Mouse (Mus musculus) liver, embryonic 16.5 days (tissue): ENCODE measurements around the gene Nags. TPM values are rescaled to one million over a fixed set of nuclear protein-coding genes. Genes with fewer than 3 reads are reported as not detected.

Source experiments
- ATAC-seq: fragments of 200-750 bp; cut with Nextera tagmentation; 2 replicates; pipeline ENCODE4 v1.8.0; 2017; ENCODE audit warnings: low read depth, mild to moderate bottlenecking, moderate number of reproducible peaks, moderate library complexity
- H3K27ac ChIP-seq: fragments of 300-500 bp; sonication (generic); 2 replicates; pipeline ENCODE4 v1.5.1; 2014; ENCODE audit warnings: mild to moderate bottlenecking, low read length
- H3K27me3 ChIP-seq: fragments of 300-500 bp; sonication (generic); 2 replicates; pipeline ENCODE4 v1.6.1; 2014; ENCODE audit warnings: low read depth, low read length, mixed read lengths; ENCODE audit not compliant: control insufficient read depth, insufficient read depth
- H3K36me3 ChIP-seq: fragments of 300-500 bp; sonication (generic); 2 replicates; pipeline ENCODE4 v1.6.1; 2014; ENCODE audit warnings: mild to moderate bottlenecking; ENCODE audit not compliant: control insufficient read depth, insufficient read depth
- H3K4me1 ChIP-seq: fragments of 300-500 bp; sonication (generic); 2 replicates; pipeline ENCODE4 v1.6.1; 2014; ENCODE audit warnings: low read depth, low read length, mixed read lengths; ENCODE audit not compliant: control insufficient read depth
- H3K4me2 ChIP-seq: fragments of 300-500 bp; sonication (generic); 2 replicates; pipeline ENCODE4 v1.6.1; 2014; ENCODE audit warnings: low read depth, low read length, mixed read lengths
- H3K4me3 ChIP-seq: fragments of 300-500 bp; sonication (generic); 2 replicates; pipeline ENCODE4 v1.5.1; 2014; ENCODE audit warnings: low read depth, mild to moderate bottlenecking, low read length
- H3K9ac ChIP-seq: fragments of 300-500 bp; sonication (generic); 2 replicates; pipeline ENCODE4 v1.6.1; 2014; ENCODE audit warnings: low read depth, low read length
- H3K9me3 ChIP-seq: fragments of 300-500 bp; sonication (generic); replicated peaks from 2 replicates; pipeline ENCODE4 v1.6.1; 2016; ENCODE audit warnings: low read length; ENCODE audit not compliant: control insufficient read depth
- WGBS: fragments of 180-500 bp; shearing (Covaris S2); extraction: QIAGEN DNeasy Blood & Tissue Kit; methylation state at CpG from one replicate; pipeline ENCODE4 v1.1.7; 2014; ENCODE audit not compliant: insufficient replicate concordance; 5-methylcytosine and 5-hydroxymethylcytosine counted together
- polyA plus RNA-seq: library from polyadenylated mRNA; unstranded; fragments of >200 nt; fragmentation: Nextera tagmentation; extraction: Ambion mirVana; gene quantifications from 2 replicates; pipeline ENCODE4 v1.2.1, GENCODE M21; 2015

Nags gene
- polyA plus RNA-seq, 1 experiment from 2014 or later: 19.0 TPM

DNA sequence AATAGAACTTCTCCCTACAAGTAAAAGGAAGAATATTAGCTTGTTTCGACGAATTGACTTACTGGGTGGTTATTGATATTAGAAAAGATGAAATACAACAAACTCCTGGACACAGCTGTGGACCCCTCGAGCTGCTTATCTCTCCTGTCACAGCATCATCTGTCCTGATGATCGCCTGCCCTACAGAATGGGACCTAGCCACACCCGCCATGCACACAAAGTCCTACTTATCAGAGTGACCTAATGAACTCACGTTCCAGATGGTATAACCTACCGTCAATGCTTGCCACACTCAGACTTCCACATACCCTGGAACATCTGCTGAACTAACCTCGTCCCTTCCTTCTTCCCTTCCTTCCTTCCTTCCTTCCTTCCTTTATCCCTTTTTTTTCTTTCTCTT, 29.1 kb upstream of the Nags start:
- Histone ChIP-seq H3K9ac (no peak overlapping the region), H3K4me2 (no peak overlapping the region), H3K4me3 (no peak overlapping the region), H3K27me3 (no peaks in the 10 kb centered on the region; the same call in 1 of the 2 replicates), H3K27ac (no peak overlapping the region), H3K9me3 (no peaks in the 10 kb centered on the region), H3K4me1 (peaks cover 9% of the 10 kb centered on the region), H3K36me3 (no peaks in the 10 kb centered on the region)
- peak; percentile 61 for ATAC-seq
- WGBS: 22% methylated on average over 8 of the region's 8 CpGs

DNA sequence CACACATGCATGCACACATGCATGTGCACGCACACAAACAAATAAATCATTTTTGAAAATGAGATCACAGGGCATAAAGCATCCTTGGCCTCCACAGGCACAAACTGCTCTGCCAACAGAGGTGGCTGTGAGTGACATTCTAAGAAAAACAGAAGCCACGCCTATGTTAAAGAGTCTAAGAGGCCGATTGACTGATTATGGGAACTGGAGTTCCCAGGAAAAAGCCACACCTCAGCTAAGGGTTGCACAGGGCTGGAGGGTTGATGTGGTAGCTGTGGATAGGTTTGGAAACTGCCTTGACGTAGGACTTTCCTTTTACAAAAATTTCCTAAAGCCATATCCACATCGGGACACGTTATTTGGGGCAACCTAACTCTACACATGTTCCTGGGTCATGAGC, 27.9 kb upstream of the Nags start:
- Histone ChIP-seq H3K9me3 (no peaks in the 10 kb centered on the region), H3K4me1 (peaks cover 9% of the 10 kb centered on the region), H3K27me3 (no peaks in the 10 kb centered on the region; the same call in 1 of the 2 replicates), H3K27ac (no peak overlapping the region), H3K4me2 (no peak overlapping the region), H3K9ac (no peak overlapping the region), H3K4me3 (no peak overlapping the region), H3K36me3 (no peaks in the 10 kb centered on the region)
- 46% methylated on average over 6 of the region's 6 CpGs for WGBS
- ATAC-seq: peak; percentile 51; the same call in 1 of the 2 replicates

DNA sequence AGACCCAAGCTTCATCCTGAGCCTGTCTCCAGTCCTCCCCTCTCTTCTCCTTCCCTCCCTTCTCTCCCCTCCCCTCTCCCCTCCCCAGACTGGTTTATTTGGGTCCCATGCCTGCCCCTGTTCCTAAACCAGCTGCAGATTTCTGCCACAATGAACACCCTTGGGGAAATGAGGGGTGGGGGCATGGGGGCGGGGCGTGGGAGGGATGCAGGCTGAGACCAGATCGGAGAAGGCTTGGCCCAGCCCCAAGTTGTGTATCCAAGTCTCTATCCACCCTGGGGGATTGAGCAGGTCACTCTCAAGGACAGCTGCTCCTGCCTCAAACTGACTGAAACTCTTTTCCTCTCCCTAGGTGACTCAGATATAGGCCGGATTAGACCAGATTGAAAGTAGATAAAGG, 10.8 kb upstream of the Nags start:
- Histone ChIP-seq H3K27me3 (peaks cover 6% of the 10 kb centered on the region), H3K4me2 (no peak overlapping the region), H3K4me1 (peaks cover 15% of the 10 kb centered on the region), H3K9me3 (no peaks in the 10 kb centered on the region), H3K36me3 (no peaks in the 10 kb centered on the region), H3K27ac (no peak overlapping the region), H3K9ac (no peak overlapping the region), H3K4me3 (no peak overlapping the region)
- 17% methylated on average over 4 of the region's 4 CpGs for WGBS
- no peak for ATAC-seq

DNA sequence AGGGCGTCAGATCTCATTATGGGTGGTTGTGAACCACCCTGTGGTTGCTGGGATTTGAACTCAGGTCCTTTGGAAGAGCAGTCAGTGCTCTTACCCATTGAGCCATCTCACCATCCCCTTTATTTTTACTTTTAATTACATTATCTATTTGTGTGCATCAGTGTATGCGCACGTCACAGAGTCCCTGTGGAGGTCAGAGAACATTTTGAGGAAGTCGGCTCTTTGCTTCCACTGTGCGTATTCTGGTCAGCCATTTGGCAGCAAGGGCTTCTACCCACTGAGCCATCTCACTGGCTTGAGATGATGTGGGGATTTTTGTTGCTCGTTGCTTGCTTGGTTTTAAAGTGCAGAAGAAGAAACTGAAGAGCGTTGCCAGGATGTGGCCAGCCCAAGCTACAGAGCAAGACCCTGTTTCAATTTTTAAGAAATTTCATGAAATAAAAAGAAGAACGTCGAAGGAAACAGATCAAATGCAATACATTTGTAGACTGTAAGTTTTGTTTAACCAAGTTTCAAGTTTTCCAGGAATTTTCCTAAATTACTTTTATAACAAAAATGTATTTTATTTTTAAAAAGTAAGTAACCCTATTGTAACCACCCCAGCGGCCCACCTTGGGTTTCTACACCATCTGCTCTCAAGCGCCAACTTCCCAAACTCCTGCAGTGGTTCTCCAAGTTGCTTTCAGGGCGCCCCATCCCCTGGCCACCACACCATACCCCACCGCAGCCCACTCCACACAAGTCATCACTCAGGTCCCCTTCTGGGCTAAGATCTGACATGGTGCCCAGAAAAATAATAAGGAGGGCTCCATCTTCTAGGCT, 7.5 kb upstream of the Nags start:
- peaks cover 3% of the 10 kb centered on the region for H3K4me1 ChIP-seq

DNA sequence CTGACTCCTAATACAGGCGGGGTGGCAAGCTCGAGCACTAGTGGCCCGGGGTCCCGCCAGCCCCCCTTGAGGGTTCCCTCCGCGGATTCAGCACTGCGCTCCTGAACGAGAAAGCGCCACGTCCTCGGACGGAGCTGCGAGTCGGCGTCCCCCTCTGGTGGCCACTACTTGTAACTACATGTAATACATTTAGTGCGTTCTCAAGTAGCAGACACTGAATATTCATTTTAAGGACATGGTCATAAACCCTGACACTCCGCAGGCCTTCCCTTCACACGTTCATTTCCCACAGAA, 6.9 kb upstream of the Nags start:
- Histone ChIP-seq H3K27me3 (peaks cover 8% of the 10 kb centered on the region), H3K4me3 (no peak overlapping the region), H3K36me3 (no peaks in the 10 kb centered on the region), H3K9me3 (no peaks in the 10 kb centered on the region), H3K9ac (no peak overlapping the region), H3K4me2 (peak overlapping the region; percentile 36; the same call in 1 of the 2 replicates), H3K27ac (no peak overlapping the region), H3K4me1 (peaks cover 4% of the 10 kb centered on the region)
- no peak for ATAC-seq
- WGBS: under 1% methylated on average over 18 of the region's 18 CpGs

More for the DNA sequence above, 7.5 kb upstream of the Nags start:
- WGBS: 20% methylated on average over 13 of the region's 13 CpGs
- no peaks in the 10 kb centered on the region for H3K9me3 ChIP-seq
- H3K27ac ChIP-seq: no peak overlapping the region
- H3K9ac ChIP-seq: no peak overlapping the region
- H3K4me2 ChIP-seq: peak overlapping the region; percentile 36; the same call in 1 of the 2 replicates
- H3K4me3 ChIP-seq: no peak overlapping the region
- no peak for ATAC-seq
- H3K36me3 ChIP-seq: no peaks in the 10 kb centered on the region
- H3K27me3 ChIP-seq: peaks cover 8% of the 10 kb centered on the region

DNA sequence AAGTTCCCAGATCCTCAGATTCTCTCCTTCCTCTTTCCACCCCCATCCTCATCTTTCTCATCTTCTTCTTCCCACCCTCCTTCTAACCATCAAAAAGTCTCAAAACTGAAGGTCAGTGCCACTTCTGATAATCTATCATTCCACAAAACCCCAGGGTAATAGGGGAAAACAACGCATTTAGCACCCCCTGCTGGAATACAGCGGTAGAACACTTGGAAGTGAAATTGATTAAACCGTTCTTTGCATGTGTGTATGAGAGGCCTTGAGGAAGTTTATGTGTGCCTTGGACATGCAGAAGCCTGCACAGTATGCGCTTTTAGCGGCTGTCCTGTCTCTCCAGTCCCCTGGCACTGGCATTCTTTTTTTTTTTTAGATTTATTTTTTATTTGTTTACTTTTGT, 4.8 kb upstream of the Nags start:
- no peak overlapping the region for H3K27ac ChIP-seq
- WGBS: 3% methylated on average over 5 of the region's 5 CpGs
- H3K27me3 ChIP-seq: peaks cover 19% of the 10 kb centered on the region
- no peak overlapping the region for H3K4me2 ChIP-seq
- no peaks in the 10 kb centered on the region for H3K36me3 ChIP-seq
- no peak for ATAC-seq
- H3K4me3 ChIP-seq: no peak overlapping the region
- H3K9ac ChIP-seq: no peak overlapping the region
- H3K9me3 ChIP-seq: no peaks in the 10 kb centered on the region
- H3K4me1 ChIP-seq: peaks cover 12% of the 10 kb centered on the region

DNA sequence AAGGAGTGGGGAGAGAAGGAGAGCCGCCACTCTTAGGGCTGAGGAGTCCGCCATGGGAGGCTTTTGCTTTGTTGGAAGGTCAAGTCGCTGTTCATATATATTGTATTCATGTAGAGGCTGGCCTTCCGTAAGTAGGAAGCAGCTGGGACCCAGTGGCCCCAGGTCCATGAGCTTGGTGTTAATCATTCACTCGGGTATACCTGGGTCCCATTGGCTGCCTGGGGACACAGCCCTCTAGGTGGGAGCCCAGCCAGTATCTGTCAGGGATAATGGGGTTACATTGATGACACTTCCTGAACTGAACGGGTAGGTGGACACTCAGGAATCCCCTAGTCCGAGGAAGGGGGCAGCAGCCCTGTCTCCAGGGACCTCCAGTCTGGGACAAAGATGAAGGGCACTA, 3.0 kb upstream of the Nags start:
- peak overlapping the region; percentile 46 for H3K4me2 ChIP-seq
- peaks cover 26% of the 10 kb centered on the region for H3K4me1 ChIP-seq
- H3K27ac ChIP-seq: peak overlapping the region; percentile 82
- H3K36me3 ChIP-seq: no peaks in the 10 kb centered on the region
- H3K4me3 ChIP-seq: peak overlapping the region; percentile 6; the same call in 1 of the 2 replicates
- no peak overlapping the region for H3K9ac ChIP-seq
- no peaks in the 10 kb centered on the region for H3K9me3 ChIP-seq
- peak; percentile 67 for ATAC-seq
- H3K27me3 ChIP-seq: peaks cover 35% of the 10 kb centered on the region
- whole genome bisulfite sequencing: 47% methylated on average over 7 of the region's 7 CpGs

DNA sequence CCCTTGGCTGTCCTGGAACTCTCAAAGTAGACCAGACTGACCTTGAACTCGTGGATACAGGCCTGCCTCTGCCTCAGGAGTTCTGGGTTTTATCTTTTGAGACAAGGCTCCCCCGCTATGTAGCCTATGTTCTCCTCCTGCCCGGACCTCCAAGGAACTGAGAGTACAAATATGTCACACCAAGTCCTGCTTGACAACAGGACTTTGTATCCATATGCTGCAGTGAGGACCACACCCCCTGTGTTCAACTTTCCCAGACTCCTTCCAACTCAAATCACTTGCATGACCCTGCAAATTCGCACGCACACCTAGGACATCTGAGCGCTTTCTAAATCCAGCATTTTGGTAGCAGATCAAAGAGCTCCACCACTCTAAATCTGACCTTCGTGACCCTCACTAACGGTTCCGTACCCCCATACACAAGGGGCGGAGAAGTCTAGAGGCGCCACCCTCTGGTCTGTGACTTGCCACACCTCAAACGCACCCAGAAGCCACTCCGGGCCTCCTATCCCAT, 299 bp upstream of the Nags start:
- Histone ChIP-seq H3K4me3 (peak overlapping the region; percentile 65), H3K27me3 (peaks cover 43% of the 10 kb centered on the region)
- WGBS: 19% methylated on average over 13 of the region's 13 CpGs

DNA sequence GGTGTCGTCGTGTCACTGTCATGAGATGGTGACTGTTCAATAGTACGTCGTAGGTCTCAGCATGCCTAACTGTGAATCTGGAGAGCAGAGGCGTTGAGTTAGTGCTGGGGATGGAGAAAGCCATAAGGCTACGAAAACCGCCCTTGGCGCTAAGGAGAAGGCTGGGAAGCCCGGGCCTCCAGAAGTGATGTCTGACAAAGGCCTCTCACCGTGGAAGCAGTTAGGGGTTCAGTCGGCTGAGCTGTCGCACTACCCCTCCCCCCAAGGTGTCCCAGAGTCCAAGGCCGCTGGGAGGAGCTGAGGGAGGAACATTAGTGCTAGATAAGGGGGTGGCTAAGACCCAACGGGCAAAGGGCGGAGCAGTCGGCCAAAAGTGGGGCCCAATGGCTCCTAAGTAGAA, 692 bp downstream of the Nags start:
- ATAC-seq: peak; percentile 57
- Histone ChIP-seq H3K36me3 (no peaks in the 10 kb centered on the region), H3K4me2 (peak overlapping the region; percentile 80), H3K4me3 (peak overlapping the region; percentile 65), H3K27me3 (peaks cover 43% of the 10 kb centered on the region), H3K4me1 (peaks cover 24% of the 10 kb centered on the region), H3K27ac (peak overlapping the region; percentile 82), H3K9me3 (no peaks in the 10 kb centered on the region), H3K9ac (peak overlapping the region; percentile 59)
- 2% methylated on average over 16 of the region's 16 CpGs for WGBS

More for the DNA sequence above, 299 bp upstream of the Nags start:
- Histone ChIP-seq H3K9ac (no peak overlapping the region), H3K4me2 (peak overlapping the region; percentile 80), H3K4me1 (peaks cover 24% of the 10 kb centered on the region), H3K36me3 (no peaks in the 10 kb centered on the region), H3K9me3 (no peaks in the 10 kb centered on the region), H3K27ac (peak overlapping the region; percentile 41; the same call in 1 of the 2 replicates)
- ATAC-seq: peak; percentile 77
